Mouse (Mus musculus) spleen, postnatal 0 days (tissue): ENCODE results near the gene Vmn2r94. TPM values are rescaled to one million over a fixed set of nuclear protein-coding genes. Genes with fewer than 3 reads are reported as not detected.

Experiments used
- polyA plus RNA-seq: library from polyadenylated mRNA; unstranded; fragments of >200 nt; fragmentation: Nextera tagmentation; extraction: Ambion mirVana; gene quantifications from 2 replicates; pipeline ENCODE4 v1.2.1, GENCODE M21; 2015

Vmn2r94 gene
- not detected in 2 replicates for polyA plus RNA-seq

DNA sequence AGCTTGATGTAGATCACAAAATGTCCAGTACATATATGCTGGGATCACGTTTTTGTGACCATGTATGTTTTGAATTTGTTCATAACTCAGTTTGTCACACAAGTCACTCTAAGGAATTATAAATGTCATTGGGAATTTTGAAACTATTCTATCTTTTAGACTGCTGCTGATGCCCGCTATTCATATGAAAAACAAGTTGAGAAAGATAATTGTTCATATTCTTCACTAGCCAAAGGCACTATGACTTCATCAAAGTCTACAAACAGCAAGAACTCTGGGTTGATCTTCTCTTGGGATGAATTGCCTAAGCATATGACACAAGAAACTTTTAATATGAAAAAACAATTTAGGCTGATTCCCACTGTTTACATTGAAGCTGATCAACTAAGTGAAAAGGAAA, at the start of gene Vmn2r94:
Gene Vmn2r94 (minus strand): TSS at position 101 of the 400 bp plus-strand sequence.

DNA sequence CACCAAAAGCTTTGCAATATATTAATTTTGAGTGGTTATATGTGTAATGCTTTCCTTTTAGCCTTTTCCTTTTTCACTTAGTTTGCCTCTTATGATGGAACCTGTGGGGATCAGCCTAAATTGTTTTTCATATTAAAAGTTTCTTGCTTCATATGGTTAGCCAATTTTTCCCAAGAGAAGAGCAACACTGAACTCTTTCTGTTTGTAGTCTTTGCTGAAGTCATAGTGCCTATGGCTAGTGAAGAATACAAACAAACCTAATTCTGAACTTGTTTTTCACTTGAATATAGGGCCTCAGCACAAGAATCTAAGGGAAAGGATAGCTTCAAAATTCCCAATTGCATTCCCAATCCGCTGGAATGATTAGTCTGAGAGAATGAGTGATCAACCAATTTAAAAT, 20.2 kb upstream of the Vmn2r94 start, which contains the start of gene Vmn2r93:
Gene Vmn2r93 (plus strand): TSS at position 301 of the 400 bp plus-strand sequence.

Other genes with a start within 250 kb of the Vmn2r94 start
- not detected in 2 replicates for gene Vmn2r124, start 228.3 kb downstream of the Vmn2r94 start, polyA plus RNA-seq
- not detected in 2 replicates for gene Vmn2r91, start 192.7 kb downstream of the Vmn2r94 start, polyA plus RNA-seq
- not detected in 2 replicates for gene Vmn2r92, start 125.9 kb downstream of the Vmn2r94 start, polyA plus RNA-seq
- gene Vmn2r93, start 20.3 kb upstream of the Vmn2r94 start, polyA plus RNA-seq = not detected in 2 replicates
- not detected in 2 replicates for gene Vmn2r95, start 146.3 kb upstream of the Vmn2r94 start, polyA plus RNA-seq